Mouse (Mus musculus): Measurements from ENCODE around the gene Cacna1c. TPM values are rescaled to one million over a fixed set of nuclear protein-coding genes. Genes with fewer than 3 reads are reported as not detected.

Gene Cacna1c
- total RNA-seq, 1 experiment, result 0.98 TPM

DNA sequence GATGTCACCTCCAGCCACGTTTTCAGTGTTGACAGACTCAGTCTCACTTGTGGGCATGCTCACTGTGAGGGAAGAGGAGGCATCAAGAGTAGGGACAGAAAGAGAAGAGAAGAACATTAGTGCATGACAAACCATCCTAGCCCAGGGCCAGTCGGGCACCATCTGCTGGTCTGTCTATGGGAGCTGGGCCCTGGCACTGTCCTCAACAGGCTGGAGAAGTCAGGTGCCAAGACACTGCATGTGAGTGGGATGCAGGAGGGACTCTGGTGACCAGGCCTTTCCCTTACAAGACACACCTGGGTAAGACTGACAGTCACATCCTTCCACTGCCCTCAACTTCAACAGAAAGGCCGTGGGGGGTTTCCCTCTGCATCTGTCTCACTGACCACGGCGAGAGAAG lies 482.9 kb downstream of the Cacna1c start:
- no peak for DNase-seq (ENCODE audit: low read depth, low spot score)
- no peaks in the 10 kb centered on the region for H3K4me1 ChIP-seq (ENCODE audit: control insufficient read depth in 2 of 2, insufficient read depth in 2 of 2, low read length in 2 of 2, poor library complexity in 1 of 2)
- H3K27ac ChIP-seq (ENCODE audit: insufficient read depth, low read depth, low read length, poor library complexity, severe bottlenecking), result no peak overlapping the region
- H3K4me3 ChIP-seq (ENCODE audit: insufficient read depth in 1 of 2, low read depth in 1 of 2, low read length in 2 of 2, poor library complexity in 1 of 2, severe bottlenecking in 1 of 2), result no peak overlapping the region
- no peak for TF ChIP-seq ZNF384 (IDR thresholded peaks at IDR 0.05; ENCODE audit: low read depth, low read length)
- TF ChIP-seq CHD2 (IDR thresholded peaks at IDR 0.05; ENCODE audit: low read depth, low read length), result no peak
- TF ChIP-seq ZC3H11A (IDR thresholded peaks at IDR 0.05; ENCODE audit: borderline replicate concordance, low read depth, low read length), result no peak
- no peak for TF ChIP-seq MAFK (IDR thresholded peaks at IDR 0.05; ENCODE audit: insufficient read depth, low read depth, low read length)
- TF ChIP-seq HCFC1 (IDR thresholded peaks at IDR 0.05; ENCODE audit: borderline replicate concordance, insufficient read depth, low read length), result no peak
- no peaks in the 10 kb centered on the region for H3K36me3 ChIP-seq (ENCODE audit: control insufficient read depth, insufficient read depth, low read length, poor library complexity, severe bottlenecking)
- no peaks in the 10 kb centered on the region for H3K9me3 ChIP-seq (ENCODE audit: control insufficient read depth, insufficient read depth, low read depth, low read length)
- in situ Hi-C loops (cut with MboI; ENCODE audit: low sequenced_read_pairs in 2 of 2, unreplicated experiment in 2 of 2), result no loop called here
- no peak overlapping the region for H3K9ac ChIP-seq (ENCODE audit: insufficient read depth, low read depth, low read length, poor library complexity, severe bottlenecking)

DNA sequence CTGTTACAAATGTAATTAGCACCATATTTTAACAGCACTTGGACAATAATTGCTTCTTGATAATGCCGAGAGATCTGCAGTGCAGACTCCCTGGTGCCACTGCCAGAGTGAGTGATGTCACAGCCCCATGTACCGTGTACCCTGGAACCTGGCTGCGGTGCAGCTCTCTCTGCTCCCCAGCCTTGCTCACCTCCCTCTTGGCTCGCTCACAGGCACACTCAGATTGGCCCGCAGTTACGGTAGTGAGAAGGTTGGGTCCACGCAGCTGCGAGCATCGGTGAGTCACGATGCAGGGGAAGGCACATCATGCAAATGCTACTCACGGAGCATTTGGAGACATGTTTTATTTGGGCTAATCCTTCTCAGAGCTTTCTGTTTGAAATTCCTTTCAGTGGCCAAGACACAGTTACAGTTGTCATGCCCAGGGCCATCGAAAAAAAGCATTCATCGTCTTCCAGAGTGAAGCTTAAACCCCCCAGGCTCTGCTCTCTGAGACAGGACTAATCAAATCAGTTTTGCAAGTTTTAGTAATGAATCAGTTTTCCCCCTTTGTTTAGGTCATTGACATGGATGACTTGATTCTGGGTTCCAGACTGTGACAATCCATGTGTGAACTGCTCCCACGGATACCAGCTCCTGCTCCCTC lies 484.4 kb downstream of the Cacna1c start:
- Histone ChIP-seq H3K36me3 (ENCODE audit: control insufficient read depth, insufficient read depth, low read length, poor library complexity, severe bottlenecking) (no peaks in the 10 kb centered on the region), H3K9ac (ENCODE audit: insufficient read depth, low read depth, low read length, poor library complexity, severe bottlenecking) (no peak overlapping the region), H3K4me1 (ENCODE audit: control insufficient read depth in 2 of 2, insufficient read depth in 2 of 2, low read length in 2 of 2, poor library complexity in 1 of 2) (no peaks in the 10 kb centered on the region), H3K27ac (ENCODE audit: insufficient read depth, low read depth, low read length, poor library complexity, severe bottlenecking) (no peak overlapping the region), H3K9me3 (ENCODE audit: control insufficient read depth, insufficient read depth, low read depth, low read length) (no peaks in the 10 kb centered on the region), H3K4me3 (ENCODE audit: insufficient read depth in 1 of 2, low read depth in 1 of 2, low read length in 2 of 2, poor library complexity in 1 of 2, severe bottlenecking in 1 of 2) (no peak overlapping the region)
- in situ Hi-C loops (cut with MboI; ENCODE audit: low sequenced_read_pairs in 2 of 2, unreplicated experiment in 2 of 2), result no loop called here
- TF ChIP-seq ZNF384 (IDR thresholded peaks at IDR 0.05; ENCODE audit: low read depth, low read length) (no peak), MAFK (IDR thresholded peaks at IDR 0.05; ENCODE audit: insufficient read depth, low read depth, low read length) (no peak), CHD2 (IDR thresholded peaks at IDR 0.05; ENCODE audit: low read depth, low read length) (no peak), ZC3H11A (IDR thresholded peaks at IDR 0.05; ENCODE audit: borderline replicate concordance, low read depth, low read length) (no peak), HCFC1 (IDR thresholded peaks at IDR 0.05; ENCODE audit: borderline replicate concordance, insufficient read depth, low read length) (no peak)
- DNase-seq (ENCODE audit: low read depth, low spot score), result no peak

DNA sequence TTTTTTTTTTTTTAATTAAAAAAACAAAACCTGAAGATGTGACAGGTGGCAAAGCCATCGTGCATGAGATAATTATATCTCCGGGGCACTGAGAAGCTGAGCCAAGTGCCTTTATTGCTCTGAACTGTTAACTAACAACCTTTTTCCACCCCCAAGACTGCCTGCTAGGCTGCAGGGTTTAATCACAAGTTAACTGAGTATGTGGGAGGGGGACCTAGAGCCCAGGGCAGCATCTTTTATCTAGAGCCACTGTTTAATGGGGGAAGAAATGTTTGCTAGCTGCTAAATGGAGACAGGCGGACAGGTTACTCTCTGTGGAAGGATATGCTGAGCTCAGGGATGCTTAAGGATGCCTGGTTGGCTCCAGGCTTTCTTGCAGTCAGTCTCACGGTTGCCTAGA lies 489.2 kb downstream of the Cacna1c start:
- no peak for TF ChIP-seq HCFC1 (IDR thresholded peaks at IDR 0.05; ENCODE audit: borderline replicate concordance, insufficient read depth, low read length)
- TF ChIP-seq MAFK (IDR thresholded peaks at IDR 0.05; ENCODE audit: insufficient read depth, low read depth, low read length), result no peak
- no peak for TF ChIP-seq CHD2 (IDR thresholded peaks at IDR 0.05; ENCODE audit: low read depth, low read length)
- no peak for TF ChIP-seq ZC3H11A (IDR thresholded peaks at IDR 0.05; ENCODE audit: borderline replicate concordance, low read depth, low read length)
- TF ChIP-seq ZNF384 (IDR thresholded peaks at IDR 0.05; ENCODE audit: low read depth, low read length), result no peak
- H3K9ac ChIP-seq (ENCODE audit: insufficient read depth, low read depth, low read length, poor library complexity, severe bottlenecking), result no peak overlapping the region
- H3K36me3 ChIP-seq (ENCODE audit: control insufficient read depth, insufficient read depth, low read length, poor library complexity, severe bottlenecking), result no peaks in the 10 kb centered on the region
- no peak overlapping the region for H3K27ac ChIP-seq (ENCODE audit: insufficient read depth, low read depth, low read length, poor library complexity, severe bottlenecking)
- no peaks in the 10 kb centered on the region for H3K4me1 ChIP-seq (ENCODE audit: control insufficient read depth in 2 of 2, insufficient read depth in 2 of 2, low read length in 2 of 2, poor library complexity in 1 of 2)
- H3K9me3 ChIP-seq (ENCODE audit: control insufficient read depth, insufficient read depth, low read depth, low read length), result no peaks in the 10 kb centered on the region
- DNase-seq (ENCODE audit: low read depth, low spot score), result no peak
- in situ Hi-C loops (cut with MboI; ENCODE audit: low sequenced_read_pairs in 2 of 2, unreplicated experiment in 2 of 2), result no loop called here
- no peak overlapping the region for H3K4me3 ChIP-seq (ENCODE audit: insufficient read depth in 1 of 2, low read depth in 1 of 2, low read length in 2 of 2, poor library complexity in 1 of 2, severe bottlenecking in 1 of 2)

DNA sequence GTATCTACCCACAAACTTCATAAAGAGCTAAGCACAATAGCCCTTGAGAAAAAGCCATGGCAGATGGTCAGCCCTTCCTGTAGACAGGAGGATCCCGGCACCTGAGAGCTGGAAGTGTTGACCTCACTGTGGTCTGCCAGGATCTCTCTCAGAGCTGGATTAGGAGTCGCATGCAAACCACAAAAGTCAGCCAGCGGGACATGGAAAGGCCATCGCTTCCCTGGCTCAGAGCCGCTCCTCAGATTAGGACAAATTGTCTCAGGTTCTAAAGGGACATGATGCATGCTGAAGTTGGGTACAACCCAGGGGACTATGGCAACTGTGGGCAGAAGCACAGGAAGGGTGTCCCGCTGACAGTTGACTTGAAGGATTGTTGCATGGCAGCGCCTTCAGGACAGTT lies 490.4 kb downstream of the Cacna1c start:
- Histone ChIP-seq H3K4me3 (ENCODE audit: insufficient read depth in 1 of 2, low read depth in 1 of 2, low read length in 2 of 2, poor library complexity in 1 of 2, severe bottlenecking in 1 of 2) (no peak overlapping the region), H3K9me3 (ENCODE audit: control insufficient read depth, insufficient read depth, low read depth, low read length) (no peaks in the 10 kb centered on the region), H3K9ac (ENCODE audit: insufficient read depth, low read depth, low read length, poor library complexity, severe bottlenecking) (no peak overlapping the region), H3K36me3 (ENCODE audit: control insufficient read depth, insufficient read depth, low read length, poor library complexity, severe bottlenecking) (no peaks in the 10 kb centered on the region), H3K4me1 (ENCODE audit: control insufficient read depth in 2 of 2, insufficient read depth in 2 of 2, low read length in 2 of 2, poor library complexity in 1 of 2) (no peaks in the 10 kb centered on the region), H3K27ac (ENCODE audit: insufficient read depth, low read depth, low read length, poor library complexity, severe bottlenecking) (no peak overlapping the region)
- in situ Hi-C loops (cut with MboI; ENCODE audit: low sequenced_read_pairs in 2 of 2, unreplicated experiment in 2 of 2), result no loop called here
- no peak for DNase-seq (ENCODE audit: low read depth, low spot score)
- TF ChIP-seq MAFK (IDR thresholded peaks at IDR 0.05; ENCODE audit: insufficient read depth, low read depth, low read length), result no peak
- TF ChIP-seq ZNF384 (IDR thresholded peaks at IDR 0.05; ENCODE audit: low read depth, low read length), result no peak
- no peak for TF ChIP-seq ZC3H11A (IDR thresholded peaks at IDR 0.05; ENCODE audit: borderline replicate concordance, low read depth, low read length)
- TF ChIP-seq CHD2 (IDR thresholded peaks at IDR 0.05; ENCODE audit: low read depth, low read length), result no peak
- TF ChIP-seq HCFC1 (IDR thresholded peaks at IDR 0.05; ENCODE audit: borderline replicate concordance, insufficient read depth, low read length), result no peak
